Comparison of ENCODE assay signal across 19 mouse cellular contexts in genomic region chr17:56615792-56616191, GRCm38 (mm10). TPM values are rescaled to one million over a fixed set of nuclear protein-coding genes. Genes with fewer than 3 reads are reported as not detected.
DNase-seq lines count a peak whose midpoint lies in the region; ATAC-seq and TF ChIP-seq lines count a peak whose summit lies in the region.
"Had no signal": no experiment of that assay in that cellular context is flagged by ENCODE, and none has a peak within 500 bp of the region (broad histone marks: within the 10 kb centered on the region; RNA-seq: fewer than 3 reads in every experiment).

No protein-coding gene starts in this region.

- no peaks in the 10 kb centered on the region for H3K9me3 ChIP-seq in heart, embryonic 10.5 days
- no peaks in the 10 kb centered on the region for H3K9me3 ChIP-seq in heart, embryonic 11.5 days (replicated peaks; ENCODE audit: control insufficient read depth, low read length)
- H3K9me3 ChIP-seq in megakaryocyte, embryonic 14.5 days: no peaks in the 10 kb centered on the region
- H3K9me3 ChIP-seq: embryonic facial prominence, embryonic 12.5 days; liver, embryonic 15.5 days; midbrain, embryonic 12.5 days had no signal

- H3K4me3 ChIP-seq in heart, embryonic 10.5 days: 0 out of 2 replicates have a peak overlapping the region, but pooled peaks have one; percentile 86
- no peak overlapping the region for H3K4me3 ChIP-seq in heart, embryonic 11.5 days (ENCODE audit: low read depth, low read length)
- H3K4me3 ChIP-seq in megakaryocyte, embryonic 14.5 days (replicated peaks): peak overlapping the region; percentile 64
- no peak overlapping the region for H3K4me3 ChIP-seq in myocyte
- H3K4me3 ChIP-seq: heart, adult 2 months; midbrain, embryonic 12.5 days had no signal

- no peak for ATAC-seq in heart, embryonic 11.5 days (replicated peaks; ENCODE audit: insufficient number of reproducible peaks, low FRiP score, low TSS enrichment)
- ATAC-seq in megakaryocyte, adult 5-6 weeks (ENCODE audit: poor library complexity, severe bottlenecking): no peak

- H3K9ac ChIP-seq in heart, embryonic 11.5 days (ENCODE audit: low read depth, low read length): no peak overlapping the region
- H3K9ac ChIP-seq: liver, embryonic 15.5 days; midbrain, embryonic 12.5 days had no signal

- H3K27me3 ChIP-seq in heart, embryonic 10.5 days (ENCODE audit: insufficient read depth, poor library complexity, severe bottlenecking): no peaks in the 10 kb centered on the region
- no peaks in the 10 kb centered on the region for H3K27me3 ChIP-seq in heart, embryonic 11.5 days (ENCODE audit: control insufficient read depth, insufficient read depth, low read length)
- no peaks in the 10 kb centered on the region for H3K27me3 ChIP-seq in megakaryocyte, embryonic 14.5 days (replicated peaks)
- no peaks in the 10 kb centered on the region for H3K27me3 ChIP-seq in myocyte (ENCODE audit: control insufficient read depth, insufficient read depth, insufficient read length)
- H3K27me3 ChIP-seq: embryonic facial prominence, embryonic 12.5 days; liver, embryonic 15.5 days; midbrain, embryonic 12.5 days had no signal

- H3K4me2 ChIP-seq in heart, embryonic 11.5 days: no peak overlapping the region; the same call in 1 of the 2 replicates
- H3K4me2 ChIP-seq in myocyte (ENCODE audit: low read depth): no peak overlapping the region
- H3K4me2 ChIP-seq: embryonic facial prominence, embryonic 12.5 days; midbrain, embryonic 12.5 days had no signal

- peaks cover 28% of the 10 kb centered on the region for H3K4me1 ChIP-seq in heart, embryonic 10.5 days
- H3K4me1 ChIP-seq in heart, embryonic 11.5 days (ENCODE audit: control insufficient read depth, insufficient read depth, low read length): peaks cover 16% of the 10 kb centered on the region
- peaks cover 74% of the 10 kb centered on the region for H3K4me1 ChIP-seq in megakaryocyte, embryonic 14.5 days

- 88% methylated on average over 4 of the region's 4 CpGs for WGBS in heart, embryonic 10.5 days
- 89% methylated on average over 4 of the region's 4 CpGs for WGBS in heart, embryonic 11.5 days (ENCODE audit: insufficient replicate concordance)

- peaks cover 43% of the 10 kb centered on the region for H3K79me2 ChIP-seq in myocyte (ENCODE audit: control insufficient read depth, insufficient read depth)

- TF ChIP-seq POLR2A in myocyte (IDR thresholded peaks at IDR 0.05; ENCODE audit: insufficient read length, low read depth): no peak

- H3K27ac ChIP-seq in heart, embryonic 10.5 days: no peak overlapping the region
- H3K27ac ChIP-seq in heart, embryonic 11.5 days (ENCODE audit: low read depth, low read length): no peak overlapping the region
- H3K27ac ChIP-seq: embryonic facial prominence, embryonic 12.5 days; heart, adult 2 months; liver, embryonic 15.5 days; midbrain, embryonic 12.5 days had no signal

- peaks cover 69% of the 10 kb centered on the region for H3K36me3 ChIP-seq in heart, embryonic 10.5 days
- peaks cover 30% of the 10 kb centered on the region for H3K36me3 ChIP-seq in heart, embryonic 11.5 days (ENCODE audit: control insufficient read depth, insufficient read depth, low read length)
- H3K36me3 ChIP-seq in megakaryocyte, embryonic 14.5 days (replicated peaks; ENCODE audit: low read length): peaks cover 67% of the 10 kb centered on the region
- H3K36me3 ChIP-seq in myocyte (ENCODE audit: control insufficient read depth, insufficient read depth): peaks cover 41% of the 10 kb centered on the region

- DNase-seq in heart, embryonic 10.5 days (ENCODE audit: low spot score): no peak
- DNase-seq in R1 (ENCODE audit: low read depth, low spot score): peak; percentile 17
- DNase-seq in thymus, postnatal 10 days (ENCODE audit: low spot score in 2 of 2): no peak
- DNase-seq: adrenal gland, adult 2 months; gastrocnemius, postnatal 10 days; heart, adult 2 months; kidney, adult 8-10 months; kidney, postnatal 36 days; lung, postnatal 14 days; spleen, adult 18-20 months; thymus, adult 18-20 months had no signal

- H3ac ChIP-seq in myocyte (ENCODE audit: control insufficient read depth, insufficient read length): no peak overlapping the region

TF ChIP-seq in myocyte, 11 proteins besides CTCF, POLR2A, EP300 and RAD21:
- no peak for TF ChIP-seq MYOD1 (IDR thresholded peaks at IDR 0.05; ENCODE audit: control insufficient read depth in 1 of 3, insufficient read length in 2 of 3, low read depth in 2 of 3)
- TF ChIP-seq SRF (IDR thresholded peaks at IDR 0.05; ENCODE audit: control insufficient read depth, insufficient read length, low read depth): no peak
- TF ChIP-seq REST (IDR thresholded peaks at IDR 0.05; ENCODE audit: insufficient read depth, insufficient read length): no peak
- TF ChIP-seq POLR2AphosphoS2 (IDR thresholded peaks at IDR 0.05; ENCODE audit: insufficient read length, low read depth): peak; percentile 78

RNA-seq across cellular contexts. Expression of gene Rpl36, which starts 2.6 kb away (rescaled TPM):
- 1,286 and 1,339 TPM in 2 replicates for polyA plus RNA-seq in heart, embryonic 10.5 days (2016; fragmentation: Nextera tagmentation; extraction: Ambion mirVana)
- polyA plus RNA-seq in heart, embryonic 11.5 days (2014; fragmentation: Nextera tagmentation; extraction: Ambion mirVana): 1,303 and 1,414 TPM in 2 replicates
- polyA plus RNA-seq in megakaryocyte, embryonic 14.5 days (2012; ENCODE audit: insufficient read depth, low replicate concordance): 9,023 and 9,040 TPM in 2 replicates
- total RNA-seq in megakaryocyte, adult 5-6 weeks (2015): 757 and 782 TPM in 2 replicates
- total RNA-seq in megakaryocyte, adult 5-6 weeks (2017): 1,133 and 1,354 TPM in 2 replicates
- 3,746 TPM for polyA plus RNA-seq in myocyte (2012; fragmentation: generic; extraction: Trizol)

RNA-seq across cellular contexts. Expression of gene 2410015M20Rik, which starts 6.2 kb away (rescaled TPM):
- polyA plus RNA-seq in heart, embryonic 10.5 days (2016; fragmentation: Nextera tagmentation; extraction: Ambion mirVana): 261 and 317 TPM in 2 replicates
- polyA plus RNA-seq in heart, embryonic 11.5 days (2014; fragmentation: Nextera tagmentation; extraction: Ambion mirVana): 284 and 290 TPM in 2 replicates
- polyA plus RNA-seq in megakaryocyte, embryonic 14.5 days (2012; ENCODE audit: insufficient read depth, low replicate concordance): 90.4 and 344 TPM in 2 replicates
- total RNA-seq in megakaryocyte, adult 5-6 weeks (2015): 43.6 and 52.6 TPM in 2 replicates
- total RNA-seq in megakaryocyte, adult 5-6 weeks (2017): 48.3 and 64.2 TPM in 2 replicates
- polyA plus RNA-seq in myocyte (2012; fragmentation: generic; extraction: Trizol): 587 TPM

RNA-seq across cellular contexts. Expression of gene Lonp1, which starts 10.9 kb away (rescaled TPM):
- 58.9 and 65.1 TPM in 2 replicates for polyA plus RNA-seq in heart, embryonic 10.5 days (2016; fragmentation: Nextera tagmentation; extraction: Ambion mirVana)
- polyA plus RNA-seq in heart, embryonic 11.5 days (2014; fragmentation: Nextera tagmentation; extraction: Ambion mirVana): 54.1 and 62.2 TPM in 2 replicates
- 35.4 and 50.4 TPM in 2 replicates for polyA plus RNA-seq in megakaryocyte, embryonic 14.5 days (2012; ENCODE audit: insufficient read depth, low replicate concordance)
- total RNA-seq in megakaryocyte, adult 5-6 weeks (2015): 9.1 TPM in 2 replicates
- 19.5 and 23.4 TPM in 2 replicates for total RNA-seq in megakaryocyte, adult 5-6 weeks (2017)
- polyA plus RNA-seq in myocyte (2012; fragmentation: generic; extraction: Trizol): 278 TPM

RNA-seq across cellular contexts. Expression of gene Catsperd, which starts 12.2 kb away (rescaled TPM):
- polyA plus RNA-seq in heart, embryonic 10.5 days (2016; fragmentation: Nextera tagmentation; extraction: Ambion mirVana): 0.30 and 0.38 TPM in 2 replicates
- polyA plus RNA-seq in heart, embryonic 11.5 days (2014; fragmentation: Nextera tagmentation; extraction: Ambion mirVana): 0.20 and 0.42 TPM in 2 replicates
- polyA plus RNA-seq in megakaryocyte, embryonic 14.5 days (2012; ENCODE audit: insufficient read depth, low replicate concordance): not detected in 2 replicates
- 0.18 TPM in 1 of 2 replicates, not detected in the other for total RNA-seq in megakaryocyte, adult 5-6 weeks (2015)
- total RNA-seq in megakaryocyte, adult 5-6 weeks (2017): not detected in 2 replicates
- polyA plus RNA-seq in myocyte (2012; fragmentation: generic; extraction: Trizol): 0.16 TPM
- total RNA-seq: common myeloid progenitor, adult 5-6 weeks; heart, adult 2 months had no signal

RNA-seq across cellular contexts. Expression of gene Safb, which starts 31.2 kb away (rescaled TPM):
- polyA plus RNA-seq in heart, embryonic 10.5 days (2016; fragmentation: Nextera tagmentation; extraction: Ambion mirVana): 106 and 128 TPM in 2 replicates
- polyA plus RNA-seq in heart, embryonic 11.5 days (2014; fragmentation: Nextera tagmentation; extraction: Ambion mirVana): 65.9 and 77.3 TPM in 2 replicates
- 30.0 and 79.6 TPM in 2 replicates for polyA plus RNA-seq in megakaryocyte, embryonic 14.5 days (2012; ENCODE audit: insufficient read depth, low replicate concordance)
- 53.5 and 59.6 TPM in 2 replicates for total RNA-seq in megakaryocyte, adult 5-6 weeks (2015)
- total RNA-seq in megakaryocyte, adult 5-6 weeks (2017): 65.8 and 76.1 TPM in 2 replicates
- polyA plus RNA-seq in myocyte (2012; fragmentation: generic; extraction: Trizol): 58.9 TPM

Comparison
In these comparisons a context has a peak if more than half of its experiments do, and no peak if none do; other contexts are left out.
1. H3K4me3 ChIP-seq: peak in heart, embryonic 10.5 days (single experiment) and megakaryocyte, embryonic 14.5 days (single experiment); none in heart, embryonic 11.5 days (single experiment) and myocyte (single experiment).